Mouse (Mus musculus): ENCODE results near the gene Gstm2. TPM values are rescaled to one million over a fixed set of nuclear protein-coding genes. Genes with fewer than 3 reads are reported as not detected.

The Gstm2 gene
- polyA plus RNA-seq, 1 experiment from 2014 or later, result 14.4 TPM

Other genes with a start within 250 kb of the Gstm2 start
- 7.2 and 8.1 TPM in 2 replicates for gene Csf1, start 226.0 kb downstream of the Gstm2 start, polyA plus RNA-seq (2016; fragmentation: Nextera tagmentation; extraction: Ambion mirVana)
- not detected in 2 replicates for gene Eps8l3, start 109.2 kb downstream of the Gstm2 start, polyA plus RNA-seq (2016; fragmentation: Nextera tagmentation; extraction: Ambion mirVana)
- 204 and 216 TPM in 2 replicates for gene Gstm5, start 90.6 kb downstream of the Gstm2 start, polyA plus RNA-seq (2016; fragmentation: Nextera tagmentation; extraction: Ambion mirVana)
- 76.8 and 79.0 TPM in 2 replicates for gene Gstm7, start 54.6 kb downstream of the Gstm2 start, polyA plus RNA-seq (2016; fragmentation: Nextera tagmentation; extraction: Ambion mirVana)
- gene Gstm6, start 42.7 kb downstream of the Gstm2 start, polyA plus RNA-seq (2016; fragmentation: Nextera tagmentation; extraction: Ambion mirVana), result 7.2 and 8.7 TPM in 2 replicates
- gene Gstm3, start 17.2 kb downstream of the Gstm2 start, polyA plus RNA-seq (2016; fragmentation: Nextera tagmentation; extraction: Ambion mirVana), result not detected in 2 replicates
- 24.1 and 24.8 TPM in 2 replicates for gene Gstm1, start 31.5 kb upstream of the Gstm2 start, polyA plus RNA-seq (2016; fragmentation: Nextera tagmentation; extraction: Ambion mirVana)
- gene Gstm4, start 58.4 kb upstream of the Gstm2 start, polyA plus RNA-seq (2016; fragmentation: Nextera tagmentation; extraction: Ambion mirVana), result 11.6 and 14.5 TPM in 2 replicates
- gene Ampd2, start 100.2 kb upstream of the Gstm2 start, polyA plus RNA-seq (2016; fragmentation: Nextera tagmentation; extraction: Ambion mirVana), result 47.7 and 51.2 TPM in 2 replicates
- gene Gnat2, start 106.3 kb upstream of the Gstm2 start, polyA plus RNA-seq (2016; fragmentation: Nextera tagmentation; extraction: Ambion mirVana), result 0.43 and 0.57 TPM in 2 replicates
- 174 and 189 TPM in 2 replicates for gene Gnai3, start 159.7 kb upstream of the Gstm2 start, polyA plus RNA-seq (2016; fragmentation: Nextera tagmentation; extraction: Ambion mirVana)
- gene Gpr61, start 168.4 kb upstream of the Gstm2 start, polyA plus RNA-seq (2016; fragmentation: Nextera tagmentation; extraction: Ambion mirVana), result 1.8 and 2.0 TPM in 2 replicates
- 17.7 and 20.0 TPM in 2 replicates for gene Amigo1, start 199.9 kb upstream of the Gstm2 start, polyA plus RNA-seq (2016; fragmentation: Nextera tagmentation; extraction: Ambion mirVana)
- gene Cyb561d1, start 214.8 kb upstream of the Gstm2 start, polyA plus RNA-seq (2016; fragmentation: Nextera tagmentation; extraction: Ambion mirVana), result 5.0 and 6.0 TPM in 2 replicates
- 28.8 and 30.4 TPM in 2 replicates for gene Atxn7l2, start 224.5 kb upstream of the Gstm2 start, polyA plus RNA-seq (2016; fragmentation: Nextera tagmentation; extraction: Ambion mirVana)
- gene Sypl2, start 240.2 kb upstream of the Gstm2 start, polyA plus RNA-seq (2016; fragmentation: Nextera tagmentation; extraction: Ambion mirVana), result 0.47 TPM in 2 replicates